Mouse (Mus musculus): Measurements from ENCODE around the gene Sys1. TPM values are rescaled to one million over a fixed set of nuclear protein-coding genes. Genes with fewer than 3 reads are reported as not detected.

The Sys1 gene
- polyA plus RNA-seq, 1 experiment from 2014 or later = 63.3 TPM

GRCm38 (mm10) chr2:164429881-164430615 lies 26.7 kb upstream of the Sys1 start:
- H3K27ac ChIP-seq (replicated peaks; ENCODE audit: low read depth, low read length) = peak overlapping the region; percentile 53
- H3K4me3 ChIP-seq (ENCODE audit: low read depth, low read length) = no peak overlapping the region
- H3K9me3 ChIP-seq (ENCODE audit: control insufficient read depth, low read length) = no peaks in the 10 kb centered on the region
- ATAC-seq (ENCODE audit: low read depth) (0 out of 2 replicates have a peak, but pooled peaks have one; percentile 16), DNase-seq (ENCODE audit: low spot score) (no peak)
- H3K9ac ChIP-seq (ENCODE audit: low read depth, low read length) = no peak overlapping the region
- H3K4me1 ChIP-seq (ENCODE audit: control insufficient read depth, insufficient read depth, low read length) = peaks cover 40% of the 10 kb centered on the region
- 0 out of 2 replicates have a peak overlapping the region, but pooled peaks have one; percentile 44 for H3K4me2 ChIP-seq (ENCODE audit: low read depth, low read length)
- peaks cover 42% of the 10 kb centered on the region for H3K36me3 ChIP-seq (ENCODE audit: control insufficient read depth, insufficient read depth, low read length)
- WGBS = 53% methylated on average over 15 of the region's 15 CpGs
- H3K27me3 ChIP-seq (replicated peaks; ENCODE audit: control insufficient read depth, insufficient read depth, low read length) = no peaks in the 10 kb centered on the region

DNA sequence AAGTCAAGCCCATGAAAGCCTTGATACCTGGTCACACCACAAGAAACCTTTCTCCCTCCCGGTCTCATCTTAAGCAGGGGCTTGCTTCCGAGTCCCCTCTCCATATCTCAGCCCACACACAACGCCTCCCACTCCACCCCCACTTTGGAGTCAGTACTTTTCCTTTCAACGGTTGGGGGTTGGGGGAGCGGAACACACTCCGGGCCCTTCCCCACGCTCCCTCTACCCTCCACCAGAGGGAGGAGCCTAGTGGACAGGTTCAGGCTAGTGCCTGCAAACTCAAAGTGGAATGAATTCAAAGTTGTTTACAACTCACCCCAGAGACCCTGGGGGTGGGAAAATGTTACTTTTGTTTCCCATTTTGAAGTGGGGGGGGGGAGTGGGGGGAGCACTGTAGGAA lies 26.1 kb upstream of the Sys1 start:
- 9% methylated on average over 7 of the region's 7 CpGs for WGBS
- ATAC-seq (ENCODE audit: low read depth) = no peak
- peak overlapping the region; percentile 44 for H3K4me2 ChIP-seq (ENCODE audit: low read depth, low read length)
- H3K36me3 ChIP-seq (ENCODE audit: control insufficient read depth, insufficient read depth, low read length) = peaks cover 38% of the 10 kb centered on the region
- DNase-seq (ENCODE audit: low spot score) = peak; percentile 66
- H3K27me3 ChIP-seq (replicated peaks; ENCODE audit: control insufficient read depth, insufficient read depth, low read length) = no peaks in the 10 kb centered on the region
- peak overlapping the region; percentile 53 for H3K27ac ChIP-seq (replicated peaks; ENCODE audit: low read depth, low read length)
- no peak overlapping the region for H3K4me3 ChIP-seq (ENCODE audit: low read depth, low read length)
- no peaks in the 10 kb centered on the region for H3K9me3 ChIP-seq (ENCODE audit: control insufficient read depth, low read length)
- no peak overlapping the region; the same call in 1 of the 2 replicates for H3K9ac ChIP-seq (ENCODE audit: low read depth, low read length)
- peaks cover 46% of the 10 kb centered on the region for H3K4me1 ChIP-seq (ENCODE audit: control insufficient read depth, insufficient read depth, low read length)

DNA sequence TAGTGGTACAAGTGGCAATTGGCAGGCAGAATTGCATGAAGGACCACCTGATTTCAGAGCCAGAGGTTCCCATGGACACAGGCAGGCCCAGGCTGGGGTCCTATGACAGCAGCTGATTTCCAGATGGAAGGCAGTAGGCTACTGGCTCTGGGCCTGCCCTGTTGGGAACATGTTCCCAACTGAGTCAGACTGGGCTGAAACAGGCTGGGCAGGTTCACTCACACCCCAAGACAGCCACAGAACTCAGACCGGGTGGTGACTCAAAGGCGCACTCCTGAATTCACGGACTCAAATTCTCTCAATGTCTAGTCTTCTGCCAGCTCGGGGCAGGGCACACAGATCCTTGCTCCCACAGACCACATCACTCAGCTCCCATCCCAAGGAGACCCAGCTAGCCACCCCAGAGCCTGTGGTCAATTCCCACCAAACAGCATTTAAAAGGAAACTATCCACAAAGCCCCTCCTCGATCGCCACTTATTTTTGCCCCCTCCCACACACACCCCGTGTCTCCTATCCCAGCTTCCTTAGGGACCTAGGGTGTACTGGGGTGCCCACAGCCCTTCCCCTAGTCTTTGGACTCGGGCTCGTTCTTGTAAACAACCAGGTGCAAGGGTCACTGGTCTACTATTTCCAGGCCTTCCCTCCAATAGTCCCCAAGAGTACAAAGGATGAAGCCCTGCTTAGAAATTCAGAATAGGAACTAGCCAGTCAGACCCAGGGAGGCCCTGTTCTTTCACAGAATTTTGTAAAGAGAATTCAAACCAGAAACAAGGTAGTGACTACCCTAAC lies 24.9 kb upstream of the Sys1 start:
- DNase-seq (ENCODE audit: low spot score) = peak; percentile 64
- H3K9ac ChIP-seq (ENCODE audit: low read depth, low read length) = peak overlapping the region; percentile 49
- peak overlapping the region; percentile 44 for H3K4me2 ChIP-seq (ENCODE audit: low read depth, low read length)
- peak overlapping the region; percentile 65 for H3K27ac ChIP-seq (replicated peaks; ENCODE audit: low read depth, low read length)
- no peak for ATAC-seq (ENCODE audit: low read depth)
- no peaks in the 10 kb centered on the region for H3K27me3 ChIP-seq (replicated peaks; ENCODE audit: control insufficient read depth, insufficient read depth, low read length)
- WGBS = 45% methylated on average over 9 of the region's 9 CpGs
- H3K9me3 ChIP-seq (ENCODE audit: control insufficient read depth, low read length) = no peaks in the 10 kb centered on the region
- peaks cover 58% of the 10 kb centered on the region for H3K4me1 ChIP-seq (ENCODE audit: control insufficient read depth, insufficient read depth, low read length)
- H3K36me3 ChIP-seq (ENCODE audit: control insufficient read depth, insufficient read depth, low read length) = peaks cover 26% of the 10 kb centered on the region
- H3K4me3 ChIP-seq (ENCODE audit: low read depth, low read length) = no peak overlapping the region

GRCm38 (mm10) chr2:164432541-164433191 lies 24.1 kb upstream of the Sys1 start:
- peak overlapping the region; percentile 49 for H3K9ac ChIP-seq (ENCODE audit: low read depth, low read length)

GRCm38 (mm10) chr2:164433278-164433895 lies 23.4 kb upstream of the Sys1 start:
- H3K4me3 ChIP-seq (ENCODE audit: low read depth, low read length) = no peak overlapping the region
- H3K27ac ChIP-seq (replicated peaks; ENCODE audit: low read depth, low read length) = peak overlapping the region; percentile 65
- peaks cover 66% of the 10 kb centered on the region for H3K4me1 ChIP-seq (ENCODE audit: control insufficient read depth, insufficient read depth, low read length)
- H3K27me3 ChIP-seq (replicated peaks; ENCODE audit: control insufficient read depth, insufficient read depth, low read length) = no peaks in the 10 kb centered on the region
- peak overlapping the region; percentile 44 for H3K4me2 ChIP-seq (ENCODE audit: low read depth, low read length)
- H3K36me3 ChIP-seq (ENCODE audit: control insufficient read depth, insufficient read depth, low read length) = peaks cover 12% of the 10 kb centered on the region
- 0 out of 2 replicates have a peak, but pooled peaks have one; percentile 2 for ATAC-seq (ENCODE audit: low read depth)
- 69% methylated on average over 9 of the region's 9 CpGs for WGBS
- no peak for DNase-seq (ENCODE audit: low spot score)
- H3K9me3 ChIP-seq (ENCODE audit: control insufficient read depth, low read length) = no peaks in the 10 kb centered on the region
- H3K9ac ChIP-seq (ENCODE audit: low read depth, low read length) = no peak overlapping the region

More at GRCm38 (mm10) chr2:164432541-164433191, 24.1 kb upstream of the Sys1 start:
- H3K4me1 ChIP-seq (ENCODE audit: control insufficient read depth, insufficient read depth, low read length) = peaks cover 63% of the 10 kb centered on the region
- H3K9me3 ChIP-seq (ENCODE audit: control insufficient read depth, low read length) = no peaks in the 10 kb centered on the region
- ATAC-seq (ENCODE audit: low read depth) (peak; percentile 30; the same call in 1 of the 2 replicates), DNase-seq (ENCODE audit: low spot score) (peak; percentile 84)
- 14% methylated on average over 18 of the region's 22 CpGs for WGBS
- H3K4me3 ChIP-seq (ENCODE audit: low read depth, low read length) = no peak overlapping the region
- peak overlapping the region; percentile 44 for H3K4me2 ChIP-seq (ENCODE audit: low read depth, low read length)
- peaks cover 19% of the 10 kb centered on the region for H3K36me3 ChIP-seq (ENCODE audit: control insufficient read depth, insufficient read depth, low read length)
- H3K27ac ChIP-seq (replicated peaks; ENCODE audit: low read depth, low read length) = peak overlapping the region; percentile 65
- no peaks in the 10 kb centered on the region for H3K27me3 ChIP-seq (replicated peaks; ENCODE audit: control insufficient read depth, insufficient read depth, low read length)

DNA sequence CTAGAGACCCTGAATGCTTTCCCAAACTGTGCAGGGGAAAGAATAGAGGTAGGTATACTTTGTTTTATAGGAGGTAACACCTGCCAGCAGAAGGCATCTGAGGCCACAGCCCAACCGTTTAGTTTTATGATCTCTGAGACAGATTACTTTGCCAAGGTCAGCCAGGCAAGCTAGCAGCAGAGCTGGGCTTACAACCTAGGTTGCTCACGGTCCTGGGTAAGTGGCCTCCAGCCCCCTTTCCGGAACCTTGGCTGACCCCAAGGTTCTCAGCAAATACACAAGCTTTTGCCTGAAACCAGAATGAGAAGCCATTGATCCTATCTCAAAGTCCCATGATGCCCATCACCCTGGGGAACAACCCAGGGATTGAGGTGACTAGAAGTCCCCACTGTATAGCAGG lies 22.1 kb upstream of the Sys1 start:
- Histone ChIP-seq H3K4me3 (ENCODE audit: low read depth, low read length) (no peak overlapping the region), H3K4me1 (ENCODE audit: control insufficient read depth, insufficient read depth, low read length) (peaks cover 77% of the 10 kb centered on the region), H3K27me3 (replicated peaks; ENCODE audit: control insufficient read depth, insufficient read depth, low read length) (no peaks in the 10 kb centered on the region), H3K9me3 (ENCODE audit: control insufficient read depth, low read length) (no peaks in the 10 kb centered on the region), H3K9ac (ENCODE audit: low read depth, low read length) (no peak overlapping the region), H3K4me2 (ENCODE audit: low read depth, low read length) (no peak overlapping the region), H3K36me3 (ENCODE audit: control insufficient read depth, insufficient read depth, low read length) (no peaks in the 10 kb centered on the region), H3K27ac (replicated peaks; ENCODE audit: low read depth, low read length) (no peak overlapping the region)
- ATAC-seq (ENCODE audit: low read depth) = no peak
- DNase-seq (ENCODE audit: low spot score) = no peak
- WGBS = 70% methylated on average over 3 of the region's 3 CpGs

DNA sequence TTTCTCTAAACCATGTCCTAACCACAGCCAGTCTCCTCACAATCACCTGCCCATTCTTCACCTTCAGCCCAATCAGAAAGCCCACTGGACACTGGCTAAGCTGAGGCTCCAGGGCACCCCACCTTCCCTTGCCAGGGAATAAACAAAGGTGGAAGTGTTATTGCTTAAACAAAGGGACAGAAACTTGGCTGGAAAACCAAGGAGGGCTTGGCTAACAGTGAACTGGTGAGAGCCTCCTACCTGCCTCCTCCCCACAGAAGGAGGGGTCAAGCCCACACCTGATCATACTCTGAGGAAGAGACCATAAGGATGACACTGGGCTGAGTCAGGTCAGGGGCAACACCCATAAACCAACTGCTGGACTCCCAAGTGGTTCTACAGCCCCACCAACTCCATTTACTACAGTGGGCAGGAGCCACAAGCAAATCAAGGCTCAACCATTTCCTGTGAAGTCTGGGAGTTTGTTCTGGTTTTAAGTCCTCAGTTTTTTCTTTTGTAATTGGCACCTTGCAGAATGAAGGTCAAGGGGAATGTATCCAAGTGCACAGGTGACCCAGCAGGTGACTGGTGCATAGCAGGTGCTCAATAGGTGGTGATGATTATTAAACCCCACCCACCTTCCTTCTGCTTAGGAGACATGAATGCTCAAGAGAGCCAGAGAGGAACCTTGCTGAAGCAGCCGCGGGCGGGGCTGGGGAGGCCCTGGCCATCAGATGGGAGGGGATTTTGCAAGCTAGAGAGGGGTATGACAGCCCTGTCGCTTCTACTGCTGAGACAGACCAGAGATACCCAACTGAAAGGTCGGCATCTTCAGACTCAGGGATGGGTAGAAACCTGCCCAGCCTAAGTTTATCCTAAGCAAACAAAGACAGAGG lies 21.3 kb upstream of the Sys1 start:
- ATAC-seq (ENCODE audit: low read depth) = no peak
- Histone ChIP-seq H3K9me3 (ENCODE audit: control insufficient read depth, low read length) (no peaks in the 10 kb centered on the region), H3K27me3 (replicated peaks; ENCODE audit: control insufficient read depth, insufficient read depth, low read length) (no peaks in the 10 kb centered on the region), H3K4me1 (ENCODE audit: control insufficient read depth, insufficient read depth, low read length) (peaks cover 84% of the 10 kb centered on the region), H3K36me3 (ENCODE audit: control insufficient read depth, insufficient read depth, low read length) (no peaks in the 10 kb centered on the region), H3K27ac (replicated peaks; ENCODE audit: low read depth, low read length) (peak overlapping the region; percentile 81), H3K9ac (ENCODE audit: low read depth, low read length) (no peak overlapping the region), H3K4me2 (ENCODE audit: low read depth, low read length) (peak overlapping the region; percentile 23; the same call in 1 of the 2 replicates), H3K4me3 (ENCODE audit: low read depth, low read length) (no peak overlapping the region)
- 38% methylated on average over 5 of the region's 5 CpGs for WGBS
- DNase-seq (ENCODE audit: low spot score) = no peak

Data from embryonic facial prominence, embryonic 14.5 days (tissue).